Mouse (Mus musculus) liver, embryonic 12.5 days (tissue): Measurements from ENCODE around the gene Tspyl1. TPM values are rescaled to one million over a fixed set of nuclear protein-coding genes. Genes with fewer than 3 reads are reported as not detected.
"Not testable (repeated sequence)": the region's sequence is repeated elsewhere in the genome, so short reads cannot be mapped to it uniquely, and the experiment has no call there.

ENCODE experiments used
- ATAC-seq: fragments of 200-750 bp; cut with Nextera tagmentation; 2 replicates; pipeline ENCODE4 v1.8.0; 2017; ENCODE audit warnings: moderate number of reproducible peaks, mild to moderate bottlenecking, moderate library complexity
- H3K27ac ChIP-seq: fragments of 300-500 bp; sonication (generic); 2 replicates; pipeline ENCODE4 v1.5.1; 2016; ENCODE audit warnings: mild to moderate bottlenecking
- H3K27me3 ChIP-seq: fragments of 300-500 bp; sonication (generic); replicated peaks from 2 replicates; pipeline ENCODE4 v1.6.1; 2016; ENCODE audit warnings: mild to moderate bottlenecking, moderate library complexity
- H3K36me3 ChIP-seq: fragments of 300-500 bp; sonication (generic); 2 replicates; pipeline ENCODE4 v1.6.1; 2016; ENCODE audit warnings: mild to moderate bottlenecking, moderate library complexity
- H3K4me1 ChIP-seq: fragments of 300-500 bp; sonication (generic); 2 replicates; pipeline ENCODE4 v1.6.1; 2016
- H3K4me2 ChIP-seq: fragments of 300-500 bp; sonication (generic); 2 replicates; pipeline ENCODE4 v1.6.1; 2016; ENCODE audit warnings: mild to moderate bottlenecking, moderate library complexity
- H3K4me3 ChIP-seq: fragments of 300-500 bp; sonication (generic); 2 replicates; pipeline ENCODE4 v1.5.1; 2016; ENCODE audit warnings: mild to moderate bottlenecking, moderate library complexity
- H3K9ac ChIP-seq: fragments of 300-500 bp; sonication (generic); 2 replicates; pipeline ENCODE4 v1.6.1; 2016; ENCODE audit warnings: mild to moderate bottlenecking, moderate library complexity
- H3K9me3 ChIP-seq: fragments of 300-500 bp; sonication (generic); replicated peaks from 2 replicates; pipeline ENCODE4 v1.6.1; 2016; ENCODE audit warnings: mild to moderate bottlenecking, moderate library complexity
- WGBS: fragments of 180-500 bp; shearing (Covaris S2); methylation state at CpG from one replicate; pipeline ENCODE4 v1.1.7; 2016; ENCODE audit not compliant: insufficient replicate concordance; 5-methylcytosine and 5-hydroxymethylcytosine counted together
- polyA plus RNA-seq: library from polyadenylated mRNA; unstranded; fragments of >200 nt; fragmentation: Nextera tagmentation; extraction: Ambion mirVana; gene quantifications from 2 replicates; pipeline ENCODE4 v1.2.1, GENCODE M21; 2016

Gene Tspyl1
- 40.3 and 40.9 TPM in 2 replicates for polyA plus RNA-seq

- Histone ChIP-seq H3K4me2 (peak within 1 kb of the TSS; percentile 84), H3K27ac (peak within 1 kb of the TSS; percentile 87), H3K4me3 (peak within 1 kb of the TSS; percentile 99), H3K4me1 (peaks cover 21% of the 10 kb centered on the region), H3K9me3 (no peaks in the 10 kb centered on the region), H3K9ac (peak within 1 kb of the TSS; percentile 97), H3K27me3 (no peaks in the 10 kb centered on the region), H3K36me3 (peaks cover under 1% of the 10 kb centered on the region)
- under 1% methylated on average over 38 of the region's 38 CpGs for WGBS
- peak; percentile 96 for ATAC-seq
Observed at GRCm38 (mm10) chr10:34281962-34282388, at the start of gene Tspyl1. Gene Tspyl1 (plus strand): TSS chr10:34282190.

- WGBS = 72% methylated on average over 1 of the region's 1 CpGs
- Histone ChIP-seq H3K27me3 (no peaks in the 10 kb centered on the region; the same call in 1 of the 2 replicates), H3K36me3 (no peaks in the 10 kb centered on the region), H3K4me3 (no peak overlapping the region), H3K9me3 (no peaks in the 10 kb centered on the region), H3K9ac (no peak overlapping the region), H3K27ac (no peak overlapping the region), H3K4me1 (peaks cover 12% of the 10 kb centered on the region), H3K4me2 (no peak overlapping the region)
- no peak for ATAC-seq
Observed at GRCm38 (mm10) chr10:34233418-34233817, 48.6 kb upstream of the Tspyl1 start.

DNA sequence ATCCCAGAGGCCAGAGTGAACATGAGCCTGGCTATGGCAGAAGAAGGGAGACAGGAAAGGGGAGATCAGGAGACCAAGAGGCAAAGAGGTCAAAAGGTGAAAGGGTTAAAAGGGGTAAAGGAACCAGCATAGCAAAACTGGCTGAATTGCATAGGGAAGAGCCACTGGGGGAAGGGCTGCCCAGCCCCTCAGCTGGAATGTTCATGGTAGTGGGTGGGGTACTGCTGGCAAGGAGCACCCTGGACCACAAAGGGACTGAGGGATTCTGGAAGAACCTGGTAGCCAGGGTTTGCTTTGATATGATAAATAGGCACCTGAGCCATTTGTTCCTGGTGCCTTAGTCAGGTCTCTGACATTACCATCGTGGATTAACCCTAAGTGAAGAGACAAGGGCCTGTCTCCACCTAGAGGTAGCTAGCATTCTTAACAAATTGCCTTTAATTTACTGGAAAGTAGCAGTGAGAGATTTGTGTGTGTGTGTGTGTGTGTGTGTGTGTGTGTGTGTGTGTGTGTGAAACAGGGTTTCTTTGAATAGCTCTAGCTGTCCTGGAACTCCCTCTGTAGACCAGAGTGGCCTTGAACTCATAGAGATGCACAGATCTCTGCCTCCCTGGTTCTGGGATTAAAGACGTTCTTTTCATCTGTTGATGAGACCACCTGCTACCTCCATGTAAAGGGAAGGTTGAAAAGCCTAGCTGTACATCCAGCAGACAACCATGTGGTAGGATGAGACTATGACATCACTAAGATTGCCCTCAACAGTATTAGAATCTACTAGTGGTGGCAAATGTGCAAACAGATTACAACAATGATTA, 47.9 kb upstream of the Tspyl1 start:
- Histone ChIP-seq H3K4me2 (no peak overlapping the region), H3K4me3 (no peak overlapping the region)
- 25% methylated on average over 2 of the region's 2 CpGs for WGBS

DNA sequence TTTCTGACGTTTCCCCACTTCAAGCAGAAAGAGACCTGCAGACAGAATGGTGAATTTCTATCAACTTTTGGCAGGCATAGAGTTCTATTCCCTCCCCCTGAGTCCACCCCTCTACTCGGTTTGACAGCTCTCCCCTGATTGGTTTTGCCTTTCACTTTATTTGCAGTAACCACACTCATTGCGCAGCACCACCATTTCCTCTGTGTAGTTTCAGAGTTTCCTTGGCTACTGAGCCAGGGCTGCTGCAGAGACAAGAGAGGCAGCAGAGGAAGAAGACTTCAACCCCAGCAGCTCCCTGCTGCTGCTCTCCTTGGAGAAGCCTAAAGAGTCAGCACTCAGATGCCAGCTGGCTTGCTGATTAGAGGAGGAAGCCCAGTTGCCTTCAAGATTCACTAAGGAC, 46.6 kb upstream of the Tspyl1 start:
- Histone ChIP-seq H3K27ac (no peak overlapping the region), H3K9me3 (no peaks in the 10 kb centered on the region), H3K4me3 (no peak overlapping the region), H3K36me3 (no peaks in the 10 kb centered on the region), H3K4me2 (no peak overlapping the region), H3K9ac (no peak overlapping the region), H3K27me3 (no peaks in the 10 kb centered on the region), H3K4me1 (peaks cover 21% of the 10 kb centered on the region)
- 19% methylated on average over 3 of the region's 3 CpGs for WGBS
- ATAC-seq = no peak

More for the DNA sequence above, 47.9 kb upstream of the Tspyl1 start:
- Histone ChIP-seq H3K27ac (no peak overlapping the region), H3K9ac (no peak overlapping the region), H3K27me3 (no peaks in the 10 kb centered on the region), H3K36me3 (no peaks in the 10 kb centered on the region), H3K9me3 (no peaks in the 10 kb centered on the region), H3K4me1 (peaks cover 17% of the 10 kb centered on the region)
- ATAC-seq = no peak

GRCm38 (mm10) chr10:34236569-34236968, 45.4 kb upstream of the Tspyl1 start:
- Histone ChIP-seq H3K4me3 (no peak overlapping the region), H3K9ac (no peak overlapping the region), H3K9me3 (no peaks in the 10 kb centered on the region), H3K27ac (no peak overlapping the region), H3K36me3 (no peaks in the 10 kb centered on the region), H3K27me3 (no peaks in the 10 kb centered on the region), H3K4me2 (no peak overlapping the region), H3K4me1 (peaks cover 24% of the 10 kb centered on the region)
- 80% methylated on average over 5 of the region's 5 CpGs for WGBS
- no peak for ATAC-seq

DNA sequence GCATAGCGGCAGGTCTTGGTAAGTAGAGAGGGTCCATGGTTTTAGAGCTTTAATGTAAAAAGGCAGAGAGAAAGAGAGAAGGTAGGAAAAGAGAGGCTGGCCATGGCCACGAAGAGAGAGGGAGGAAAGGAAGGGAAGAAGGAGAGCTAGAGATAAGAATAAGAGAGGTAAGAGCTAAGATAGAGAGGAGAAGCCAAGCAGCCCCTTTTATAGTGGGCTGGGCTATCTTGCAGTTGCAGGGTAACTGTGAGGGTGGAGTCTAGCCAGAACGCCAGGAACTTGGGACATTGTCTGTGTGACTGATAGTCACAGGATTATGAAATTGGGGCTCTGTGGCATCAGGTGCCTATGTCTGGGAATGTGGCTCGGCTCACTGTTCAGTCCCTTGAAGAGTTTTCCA, 43.5 kb upstream of the Tspyl1 start:
- Histone ChIP-seq H3K27ac (peak overlapping the region; percentile 76), H3K4me3 (no peak overlapping the region), H3K4me1 (peaks cover 24% of the 10 kb centered on the region), H3K9ac (no peak overlapping the region; the same call in 1 of the 2 replicates), H3K4me2 (peak overlapping the region; percentile 48), H3K9me3 (no peaks in the 10 kb centered on the region), H3K36me3 (no peaks in the 10 kb centered on the region), H3K27me3 (no peaks in the 10 kb centered on the region)
- 35% methylated on average over 4 of the region's 4 CpGs for WGBS
- peak; percentile 97 for ATAC-seq

- Histone ChIP-seq H3K4me3 (no peak overlapping the region), H3K9ac (no peak overlapping the region), H3K4me1 (peaks cover 14% of the 10 kb centered on the region), H3K4me2 (no peak overlapping the region), H3K27ac (no peak overlapping the region), H3K27me3 (no peaks in the 10 kb centered on the region), H3K9me3 (no peaks in the 10 kb centered on the region), H3K36me3 (no peaks in the 10 kb centered on the region)
- WGBS = 70% methylated on average over 5 of the region's 5 CpGs
- no peak for ATAC-seq
Observed at GRCm38 (mm10) chr10:34244745-34245144, 37.2 kb upstream of the Tspyl1 start.

- Histone ChIP-seq H3K4me2 (no peak overlapping the region), H3K4me3 (no peak overlapping the region), H3K9ac (no peak overlapping the region), H3K27me3 (no peaks in the 10 kb centered on the region), H3K27ac (no peak overlapping the region), H3K36me3 (no peaks in the 10 kb centered on the region), H3K4me1 (peaks cover 11% of the 10 kb centered on the region), H3K9me3 (no peaks in the 10 kb centered on the region)
- no peak for ATAC-seq
- 63% methylated on average over 2 of the region's 2 CpGs for WGBS
Observed at GRCm38 (mm10) chr10:34246106-34246505, 35.9 kb upstream of the Tspyl1 start.

GRCm38 (mm10) chr10:34247757-34248156, 34.2 kb upstream of the Tspyl1 start:
- H3K4me2 ChIP-seq = no peak overlapping the region
- no peaks in the 10 kb centered on the region for H3K9me3 ChIP-seq
- 56% methylated on average over 3 of the region's 3 CpGs for WGBS
- ATAC-seq = no peak
- H3K36me3 ChIP-seq = no peaks in the 10 kb centered on the region
- H3K27ac ChIP-seq = no peak overlapping the region
- no peak overlapping the region for H3K9ac ChIP-seq
- no peaks in the 10 kb centered on the region for H3K27me3 ChIP-seq
- peaks cover 11% of the 10 kb centered on the region for H3K4me1 ChIP-seq
- H3K4me3 ChIP-seq = no peak overlapping the region

- H3K9ac ChIP-seq = no peak overlapping the region
- H3K4me2 ChIP-seq = no peak overlapping the region
- no peaks in the 10 kb centered on the region for H3K27me3 ChIP-seq
- ATAC-seq = no peak
- no peak overlapping the region for H3K27ac ChIP-seq
- no peaks in the 10 kb centered on the region for H3K9me3 ChIP-seq
- peaks cover 7% of the 10 kb centered on the region for H3K4me1 ChIP-seq
- no peaks in the 10 kb centered on the region for H3K36me3 ChIP-seq
- 11% methylated on average over 2 of the region's 2 CpGs for WGBS
- no peak overlapping the region for H3K4me3 ChIP-seq
Observed at GRCm38 (mm10) chr10:34249594-34249993, 32.4 kb upstream of the Tspyl1 start.

DNA sequence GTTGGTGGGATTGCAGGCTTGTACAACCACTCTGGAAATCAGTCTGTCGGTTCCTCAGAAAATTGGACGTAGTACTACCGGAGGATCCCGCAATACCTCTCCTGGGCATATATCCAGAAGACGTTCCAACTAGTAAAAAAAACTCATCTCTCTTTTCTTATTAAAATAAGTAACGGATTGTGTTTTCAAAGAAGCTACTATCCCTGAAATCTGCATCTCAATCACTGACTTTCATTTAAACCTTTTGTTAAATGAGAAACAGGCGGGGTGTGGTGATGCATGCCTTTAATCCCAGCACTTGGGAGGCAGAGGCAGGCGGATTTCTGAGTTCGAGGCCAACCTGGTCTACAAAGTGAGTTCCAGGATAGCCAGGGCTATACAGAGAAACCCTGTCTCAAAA, 29.2 kb upstream of the Tspyl1 start:
- WGBS = 81% methylated on average over 9 of the region's 9 CpGs
- not testable (repeated sequence) for H3K4me1 ChIP-seq, ATAC-seq, H3K9me3 ChIP-seq, H3K9ac ChIP-seq, H3K27me3 ChIP-seq, H3K36me3 ChIP-seq, H3K4me3 ChIP-seq, H3K27ac ChIP-seq, H3K4me2 ChIP-seq

GRCm38 (mm10) chr10:34265106-34265505, 16.9 kb upstream of the Tspyl1 start:
- Histone ChIP-seq H3K4me2 (no peak overlapping the region), H3K27me3 (no peaks in the 10 kb centered on the region), H3K27ac (no peak overlapping the region), H3K9ac (no peak overlapping the region), H3K36me3 (no peaks in the 10 kb centered on the region), H3K4me3 (no peak overlapping the region), H3K4me1 (no peaks in the 10 kb centered on the region), H3K9me3 (no peaks in the 10 kb centered on the region)
- 72% methylated on average over 4 of the region's 4 CpGs for WGBS
- no peak for ATAC-seq
